Mouse (Mus musculus): ENCODE results near the gene Dennd5a. TPM values are rescaled to one million over a fixed set of nuclear protein-coding genes. Genes with fewer than 3 reads are reported as not detected.

The Dennd5a gene
- polyA plus RNA-seq, 1 experiment: 153 TPM

- TF ChIP-seq POLR2A (IDR thresholded peaks at IDR 0.05; ENCODE audit: borderline replicate concordance, extremely low read depth, insufficient read depth, insufficient read length, poor library complexity, severe bottlenecking) (no peak), CTCF (IDR thresholded peaks at IDR 0.05; ENCODE audit: borderline replicate concordance, extremely low read depth, insufficient read depth, insufficient read length) (no peak)
- no peak for DNase-seq (ENCODE audit: low read depth)
These were observed 54.1 kb downstream of the Dennd5a start for GRCm38 (mm10) chr7:109906165-109906564.

- DNase-seq (ENCODE audit: low read depth): no peak
- no peak for TF ChIP-seq POLR2A (IDR thresholded peaks at IDR 0.05; ENCODE audit: borderline replicate concordance, extremely low read depth, insufficient read depth, insufficient read length, poor library complexity, severe bottlenecking)
These were observed 59.3 kb downstream of the Dennd5a start for GRCm38 (mm10) chr7:109900921-109901320.

- no peak for DNase-seq (ENCODE audit: low read depth)
- no peak for TF ChIP-seq POLR2A (IDR thresholded peaks at IDR 0.05; ENCODE audit: borderline replicate concordance, extremely low read depth, insufficient read depth, insufficient read length, poor library complexity, severe bottlenecking)
- no peak for TF ChIP-seq CTCF (IDR thresholded peaks at IDR 0.05; ENCODE audit: borderline replicate concordance, extremely low read depth, insufficient read depth, insufficient read length)
These were observed 61.4 kb downstream of the Dennd5a start for GRCm38 (mm10) chr7:109898911-109899310.

- DNase-seq (ENCODE audit: low read depth): peak; percentile 81
- TF ChIP-seq CTCF (IDR thresholded peaks at IDR 0.05; ENCODE audit: borderline replicate concordance, extremely low read depth, insufficient read depth, insufficient read length) (peak; percentile 85), POLR2A (IDR thresholded peaks at IDR 0.05; ENCODE audit: borderline replicate concordance, extremely low read depth, insufficient read depth, insufficient read length, poor library complexity, severe bottlenecking) (no peak)
These were observed 67.7 kb downstream of the Dennd5a start for GRCm38 (mm10) chr7:109892530-109892929.

GRCm38 (mm10) chr7:109891786-109892185 is 68.5 kb downstream of the Dennd5a start:
- DNase-seq (ENCODE audit: low read depth): no peak
- TF ChIP-seq POLR2A (IDR thresholded peaks at IDR 0.05; ENCODE audit: borderline replicate concordance, extremely low read depth, insufficient read depth, insufficient read length, poor library complexity, severe bottlenecking) (no peak), CTCF (IDR thresholded peaks at IDR 0.05; ENCODE audit: borderline replicate concordance, extremely low read depth, insufficient read depth, insufficient read length) (no peak)

- TF ChIP-seq POLR2A (IDR thresholded peaks at IDR 0.05; ENCODE audit: borderline replicate concordance, extremely low read depth, insufficient read depth, insufficient read length, poor library complexity, severe bottlenecking) (no peak), CTCF (IDR thresholded peaks at IDR 0.05; ENCODE audit: borderline replicate concordance, extremely low read depth, insufficient read depth, insufficient read length) (no peak)
- no peak for DNase-seq (ENCODE audit: low read depth)
These were observed 70.0 kb downstream of the Dennd5a start for GRCm38 (mm10) chr7:109890256-109890655.

- TF ChIP-seq POLR2A (IDR thresholded peaks at IDR 0.05; ENCODE audit: borderline replicate concordance, extremely low read depth, insufficient read depth, insufficient read length, poor library complexity, severe bottlenecking) (no peak), CTCF (IDR thresholded peaks at IDR 0.05; ENCODE audit: borderline replicate concordance, extremely low read depth, insufficient read depth, insufficient read length) (no peak)
- no peak for DNase-seq (ENCODE audit: low read depth)
These were observed 71.0 kb downstream of the Dennd5a start for GRCm38 (mm10) chr7:109889300-109889699.

GRCm38 (mm10) chr7:109886249-109886648 is 74.0 kb downstream of the Dennd5a start:
- peak; percentile 16 for DNase-seq (ENCODE audit: low read depth)
- TF ChIP-seq CTCF (IDR thresholded peaks at IDR 0.05; ENCODE audit: borderline replicate concordance, extremely low read depth, insufficient read depth, insufficient read length) (0 out of 2 replicates have a peak, but pooled peaks have one; percentile 6), POLR2A (IDR thresholded peaks at IDR 0.05; ENCODE audit: borderline replicate concordance, extremely low read depth, insufficient read depth, insufficient read length, poor library complexity, severe bottlenecking) (no peak)

- TF ChIP-seq POLR2A (IDR thresholded peaks at IDR 0.05; ENCODE audit: borderline replicate concordance, extremely low read depth, insufficient read depth, insufficient read length, poor library complexity, severe bottlenecking): no peak
- no peak for TF ChIP-seq CTCF (IDR thresholded peaks at IDR 0.05; ENCODE audit: borderline replicate concordance, extremely low read depth, insufficient read depth, insufficient read length)
These were observed 77.7 kb downstream of the Dennd5a start for GRCm38 (mm10) chr7:109882574-109882973.

GRCm38 (mm10) chr7:109881561-109882099 is 78.6 kb downstream of the Dennd5a start:
- no peak for DNase-seq (ENCODE audit: low read depth)
- no peak for TF ChIP-seq POLR2A (IDR thresholded peaks at IDR 0.05; ENCODE audit: borderline replicate concordance, extremely low read depth, insufficient read depth, insufficient read length, poor library complexity, severe bottlenecking)
- TF ChIP-seq CTCF (IDR thresholded peaks at IDR 0.05; ENCODE audit: borderline replicate concordance, extremely low read depth, insufficient read depth, insufficient read length): no peak

More at GRCm38 (mm10) chr7:109882574-109882973, 77.7 kb downstream of the Dennd5a start:
- DNase-seq (ENCODE audit: low read depth): no peak

- no peak for DNase-seq (ENCODE audit: low read depth)
- TF ChIP-seq CTCF (IDR thresholded peaks at IDR 0.05; ENCODE audit: borderline replicate concordance, extremely low read depth, insufficient read depth, insufficient read length): no peak
- TF ChIP-seq POLR2A (IDR thresholded peaks at IDR 0.05; ENCODE audit: borderline replicate concordance, extremely low read depth, insufficient read depth, insufficient read length, poor library complexity, severe bottlenecking): no peak
These were observed 81.1 kb downstream of the Dennd5a start for GRCm38 (mm10) chr7:109879158-109879557.

- no peak for TF ChIP-seq POLR2A (IDR thresholded peaks at IDR 0.05; ENCODE audit: borderline replicate concordance, extremely low read depth, insufficient read depth, insufficient read length, poor library complexity, severe bottlenecking)
- TF ChIP-seq CTCF (IDR thresholded peaks at IDR 0.05; ENCODE audit: borderline replicate concordance, extremely low read depth, insufficient read depth, insufficient read length): no peak
- no peak for DNase-seq (ENCODE audit: low read depth)
These were observed 84.2 kb downstream of the Dennd5a start for GRCm38 (mm10) chr7:109876085-109876484.

All from brain, embryonic 14.5 days (tissue).